Mouse (Mus musculus) liver, embryonic 16.5 days (tissue): ENCODE measurements around the gene Dhrs1. TPM values are rescaled to one million over a fixed set of nuclear protein-coding genes. Genes with fewer than 3 reads are reported as not detected.
A peak's percentile ranks its signal among the peaks of the same experiment; 100 is the strongest.

Experiments used
- ATAC-seq: fragments of 200-750 bp; cut with Nextera tagmentation; 2 replicates; pipeline ENCODE4 v1.8.0; 2017; ENCODE audit warnings: low read depth, mild to moderate bottlenecking, moderate number of reproducible peaks, moderate library complexity
- H3K27ac ChIP-seq: fragments of 300-500 bp; sonication (generic); 2 replicates; pipeline ENCODE4 v1.5.1; 2014; ENCODE audit warnings: mild to moderate bottlenecking, low read length
- H3K27me3 ChIP-seq: fragments of 300-500 bp; sonication (generic); 2 replicates; pipeline ENCODE4 v1.6.1; 2014; ENCODE audit warnings: low read depth, low read length, mixed read lengths; ENCODE audit not compliant: control insufficient read depth, insufficient read depth
- H3K36me3 ChIP-seq: fragments of 300-500 bp; sonication (generic); 2 replicates; pipeline ENCODE4 v1.6.1; 2014; ENCODE audit warnings: mild to moderate bottlenecking; ENCODE audit not compliant: control insufficient read depth, insufficient read depth
- H3K4me1 ChIP-seq: fragments of 300-500 bp; sonication (generic); 2 replicates; pipeline ENCODE4 v1.6.1; 2014; ENCODE audit warnings: low read depth, low read length, mixed read lengths; ENCODE audit not compliant: control insufficient read depth
- H3K4me2 ChIP-seq: fragments of 300-500 bp; sonication (generic); 2 replicates; pipeline ENCODE4 v1.6.1; 2014; ENCODE audit warnings: low read depth, low read length, mixed read lengths
- H3K4me3 ChIP-seq: fragments of 300-500 bp; sonication (generic); 2 replicates; pipeline ENCODE4 v1.5.1; 2014; ENCODE audit warnings: low read depth, mild to moderate bottlenecking, low read length
- H3K9ac ChIP-seq: fragments of 300-500 bp; sonication (generic); 2 replicates; pipeline ENCODE4 v1.6.1; 2014; ENCODE audit warnings: low read depth, low read length
- H3K9me3 ChIP-seq: fragments of 300-500 bp; sonication (generic); replicated peaks from 2 replicates; pipeline ENCODE4 v1.6.1; 2016; ENCODE audit warnings: low read length; ENCODE audit not compliant: control insufficient read depth
- WGBS: fragments of 180-500 bp; shearing (Covaris S2); extraction: QIAGEN DNeasy Blood & Tissue Kit; methylation state at CpG from one replicate; pipeline ENCODE4 v1.1.7; 2014; ENCODE audit not compliant: insufficient replicate concordance; 5-methylcytosine and 5-hydroxymethylcytosine counted together
- polyA plus RNA-seq: library from polyadenylated mRNA; unstranded; fragments of >200 nt; fragmentation: Nextera tagmentation; extraction: Ambion mirVana; gene quantifications from 2 replicates; pipeline ENCODE4 v1.2.1, GENCODE M21; 2015

The Dhrs1 gene
- polyA plus RNA-seq, 1 experiment from 2014 or later: 43.5 TPM

GRCm38 (mm10) chr14:55757566-55757965 lies 12.1 kb upstream of the Dhrs1 start:
- H3K27ac ChIP-seq: peak overlapping the region; percentile 84
- peaks cover 27% of the 10 kb centered on the region for H3K36me3 ChIP-seq
- ATAC-seq: no peak
- H3K4me1 ChIP-seq: peaks cover 14% of the 10 kb centered on the region
- H3K4me2 ChIP-seq: peak overlapping the region; percentile 33
- 18% methylated on average over 6 of the region's 6 CpGs for WGBS
- peaks cover 18% of the 10 kb centered on the region for H3K27me3 ChIP-seq
- H3K9ac ChIP-seq: peak overlapping the region; percentile 33; the same call in 1 of the 2 replicates
- no peaks in the 10 kb centered on the region for H3K9me3 ChIP-seq
- H3K4me3 ChIP-seq: peak overlapping the region; percentile 48

GRCm38 (mm10) chr14:55747051-55747847 lies 1.8 kb upstream of the Dhrs1 start:
- Histone ChIP-seq H3K4me2 (peak overlapping the region; percentile 87), H3K9me3 (no peaks in the 10 kb centered on the region), H3K36me3 (peaks cover 13% of the 10 kb centered on the region), H3K4me1 (peaks cover 31% of the 10 kb centered on the region), H3K27me3 (no peaks in the 10 kb centered on the region), H3K4me3 (peak overlapping the region; percentile 87), H3K27ac (no peak overlapping the region), H3K9ac (peak overlapping the region; percentile 13; the same call in 1 of the 2 replicates)
- no peak for ATAC-seq
- 67% methylated on average over 10 of the region's 10 CpGs for WGBS

- ATAC-seq: no peak
- H3K4me3 ChIP-seq: peak overlapping the region; percentile 87
- no peaks in the 10 kb centered on the region for H3K27me3 ChIP-seq
- H3K4me1 ChIP-seq: peaks cover 31% of the 10 kb centered on the region
- no peaks in the 10 kb centered on the region for H3K9me3 ChIP-seq
- H3K4me2 ChIP-seq: peak overlapping the region; percentile 87
- WGBS: under 1% methylated on average over 31 of the region's 31 CpGs
- peak overlapping the region; percentile 57; the same call in 1 of the 2 replicates for H3K27ac ChIP-seq
- H3K36me3 ChIP-seq: peaks cover 8% of the 10 kb centered on the region
- H3K9ac ChIP-seq: peak overlapping the region; percentile 83
Observed at GRCm38 (mm10) chr14:55745861-55746237, 359 bp upstream of the Dhrs1 start.

- H3K9ac ChIP-seq: no peak overlapping the region
- H3K4me1 ChIP-seq: peaks cover 31% of the 10 kb centered on the region
- H3K27me3 ChIP-seq: no peaks in the 10 kb centered on the region
- ATAC-seq: peak; percentile 36
- no peak overlapping the region for H3K4me2 ChIP-seq
- H3K36me3 ChIP-seq: 0 out of 2 replicates have a peak, but pooled peaks cover 3% of the 10 kb centered on the region
- no peak overlapping the region for H3K27ac ChIP-seq
- H3K4me3 ChIP-seq: no peak overlapping the region
- no peaks in the 10 kb centered on the region for H3K9me3 ChIP-seq
- WGBS: 20% methylated on average over 10 of the region's 10 CpGs
Observed at GRCm38 (mm10) chr14:55743711-55744110, 1.8 kb downstream of the Dhrs1 start.

GRCm38 (mm10) chr14:55737086-55737687 lies 8.3 kb downstream of the Dhrs1 start:
- Histone ChIP-seq H3K4me2 (no peak overlapping the region), H3K9me3 (no peaks in the 10 kb centered on the region), H3K36me3 (0 out of 2 replicates have a peak, but pooled peaks cover 3% of the 10 kb centered on the region), H3K4me1 (no peaks in the 10 kb centered on the region), H3K9ac (no peak overlapping the region), H3K27me3 (no peaks in the 10 kb centered on the region; the same call in 1 of the 2 replicates), H3K4me3 (no peak overlapping the region), H3K27ac (no peak overlapping the region)
- no peak for ATAC-seq
- WGBS: 68% methylated on average over 9 of the region's 9 CpGs

- WGBS: 49% methylated on average over 4 of the region's 4 CpGs
- Histone ChIP-seq H3K9ac (no peak overlapping the region), H3K27ac (no peak overlapping the region), H3K4me1 (no peaks in the 10 kb centered on the region), H3K4me3 (no peak overlapping the region), H3K27me3 (no peaks in the 10 kb centered on the region; the same call in 1 of the 2 replicates), H3K4me2 (no peak overlapping the region), H3K9me3 (no peaks in the 10 kb centered on the region), H3K36me3 (0 out of 2 replicates have a peak, but pooled peaks cover 3% of the 10 kb centered on the region)
- no peak for ATAC-seq
Observed at GRCm38 (mm10) chr14:55735758-55736157, 9.7 kb downstream of the Dhrs1 start.

- no peak overlapping the region for H3K4me2 ChIP-seq
- no peak overlapping the region for H3K4me3 ChIP-seq
- H3K36me3 ChIP-seq: 0 out of 2 replicates have a peak, but pooled peaks cover 3% of the 10 kb centered on the region
- H3K27ac ChIP-seq: no peak overlapping the region
- H3K4me1 ChIP-seq: no peaks in the 10 kb centered on the region
- no peak overlapping the region for H3K9ac ChIP-seq
- 56% methylated on average over 3 of the region's 3 CpGs for WGBS
- no peak for ATAC-seq
- no peaks in the 10 kb centered on the region; the same call in 1 of the 2 replicates for H3K27me3 ChIP-seq
- H3K9me3 ChIP-seq: no peaks in the 10 kb centered on the region
Observed at GRCm38 (mm10) chr14:55735334-55735733, 10.2 kb downstream of the Dhrs1 start.

- H3K4me3 ChIP-seq: no peak overlapping the region
- H3K27me3 ChIP-seq: no peaks in the 10 kb centered on the region; the same call in 1 of the 2 replicates
- no peak overlapping the region for H3K9ac ChIP-seq
- no peak for ATAC-seq
- H3K36me3 ChIP-seq: 0 out of 2 replicates have a peak, but pooled peaks cover 3% of the 10 kb centered on the region
- no peaks in the 10 kb centered on the region for H3K9me3 ChIP-seq
- no peak overlapping the region for H3K4me2 ChIP-seq
- H3K27ac ChIP-seq: no peak overlapping the region
- 58% methylated on average over 7 of the region's 7 CpGs for WGBS
- H3K4me1 ChIP-seq: no peaks in the 10 kb centered on the region
Observed at GRCm38 (mm10) chr14:55734869-55735268, 10.6 kb downstream of the Dhrs1 start.

GRCm38 (mm10) chr14:55733889-55734288 lies 11.6 kb downstream of the Dhrs1 start:
- 59% methylated on average over 10 of the region's 10 CpGs for WGBS
- ATAC-seq: no peak
- no peak overlapping the region for H3K4me3 ChIP-seq
- H3K9me3 ChIP-seq: no peaks in the 10 kb centered on the region
- no peak overlapping the region for H3K9ac ChIP-seq
- H3K4me1 ChIP-seq: no peaks in the 10 kb centered on the region
- H3K36me3 ChIP-seq: no peaks in the 10 kb centered on the region
- H3K27ac ChIP-seq: no peak overlapping the region
- no peaks in the 10 kb centered on the region; the same call in 1 of the 2 replicates for H3K27me3 ChIP-seq
- H3K4me2 ChIP-seq: no peak overlapping the region
